Mouse (Mus musculus) neutrophil, adult 65 days (primary cell): ENCODE measurements around the gene Depp1. TPM values are rescaled to one million over a fixed set of nuclear protein-coding genes. Genes with fewer than 3 reads are reported as not detected.

Experiments used
- total RNA-seq: library from RNA; stranded (reverse); gene quantifications from 2 replicates; pipeline ENCODE4 v1.2.4, GENCODE M21; 2023

Gene Depp1
- 0.98 TPM in 1 of 2 replicates, not detected in the other for total RNA-seq

GRCm38 (mm10) chr6:116650406-116650805, at the start of gene Depp1:
Gene Depp1, plus strand, starts transcription at chr6:116650609.

GRCm38 (mm10) chr6:116628539-116629171, 21.8 kb upstream of the Depp1 start, which contains the start of gene Zfp422:
Gene Zfp422, minus strand, starts transcription at chr6:116628999.

GRCm38 (mm10) chr6:116673471-116674282, 23.3 kb downstream of the Depp1 start, which contains the start of gene Rassf4:
Gene Rassf4, minus strand, starts transcription at chr6:116673952.

Other genes with a start within 250 kb of the Depp1 start
- 294 and 307 TPM in 2 replicates for gene Alox5, start 189.4 kb upstream of the Depp1 start, total RNA-seq
- gene Olfr211, start 161.5 kb upstream of the Depp1 start, total RNA-seq = not detected in 2 replicates
- 0.35 TPM in 1 of 2 replicates, not detected in the other for gene Olfr212, start 144.1 kb upstream of the Depp1 start, total RNA-seq
- gene Olfr213, start 112.2 kb upstream of the Depp1 start, total RNA-seq = not detected in 2 replicates
- gene Gm5580, start 99.5 kb upstream of the Depp1 start, total RNA-seq = 0.82 and 2.3 TPM in 2 replicates
- not detected in 2 replicates for gene Olfr214, start 96.4 kb upstream of the Depp1 start, total RNA-seq
- not detected in 2 replicates for gene Olfr215, start 66.4 kb upstream of the Depp1 start, total RNA-seq
- gene Zfp422, start 21.6 kb upstream of the Depp1 start, total RNA-seq = 10.8 and 11.1 TPM in 2 replicates
- 82.7 and 104 TPM in 2 replicates for gene Rassf4, start 23.3 kb downstream of the Depp1 start, total RNA-seq
- gene Tmem72, start 66.3 kb downstream of the Depp1 start, total RNA-seq = 0.20 and 0.22 TPM in 2 replicates